Mouse (Mus musculus) cerebellum, adult 2 months (tissue): ENCODE measurements around the gene Setd5.

Experiments
- CTCF ChIP-seq: fragments of 200-500 bp; IDR thresholded peaks from 2 replicates; pipeline ENCODE4 v1.5.1; 2011; ENCODE audit warnings: low read depth, mild to moderate bottlenecking, control low read depth, low read length, moderate library complexity, borderline replicate concordance; ENCODE audit not compliant: insufficient read depth
- POLR2A ChIP-seq: fragments of 200-500 bp; IDR thresholded peaks from 2 replicates; pipeline ENCODE4 v1.6.1; 2011; ENCODE audit warnings: low read length, control low read depth, borderline replicate concordance; ENCODE audit not compliant: insufficient read depth

- TF ChIP-seq CTCF (no peak), POLR2A (no peak)
Observed at GRCm38 (mm10) chr6:113133360-113133759, 56.2 kb downstream of the Setd5 start.
